Mouse (Mus musculus) ES-Bruce4 (cell line): ENCODE data around the gene C2cd4b. TPM values are rescaled to one million over a fixed set of nuclear protein-coding genes. Genes with fewer than 3 reads are reported as not detected.

Experiments
- H3K27ac ChIP-seq: 2 replicates; pipeline ENCODE4 v1.5.1; 2012; ENCODE audit warnings: low read length, inconsistent platforms; ENCODE audit not compliant: insufficient read depth
- H3K27me3 ChIP-seq: 2 replicates; pipeline ENCODE4 v1.6.1; 2012; ENCODE audit warnings: mild to moderate bottlenecking, low read length, inconsistent platforms; ENCODE audit not compliant: control insufficient read depth, poor library complexity, insufficient read depth, severe bottlenecking
- H3K36me3 ChIP-seq: 2 replicates; pipeline ENCODE4 v1.6.1; 2012; ENCODE audit warnings: inconsistent platforms, mild to moderate bottlenecking, low read length, moderate library complexity; ENCODE audit not compliant: control insufficient read depth, poor library complexity, insufficient read depth, severe bottlenecking
- H3K4me1 ChIP-seq: one replicate; pipeline ENCODE4 v1.8.1; 2011; ENCODE audit warnings: low read length; ENCODE audit not compliant: control insufficient read depth, insufficient read depth
- H3K4me3 ChIP-seq: 2 replicates; pipeline ENCODE4 v1.5.1; 2011; ENCODE audit warnings: low read depth, mild to moderate bottlenecking, low read length
- H3K9ac ChIP-seq: 2 replicates; pipeline ENCODE4 v1.6.1; 2012; ENCODE audit warnings: low read depth, mild to moderate bottlenecking, inconsistent platforms; ENCODE audit not compliant: poor library complexity, severe bottlenecking
- H3K9me3 ChIP-seq: replicated peaks from 2 replicates; pipeline ENCODE4 v1.6.1; 2012; ENCODE audit warnings: mild to moderate bottlenecking, low read length, inconsistent platforms; ENCODE audit not compliant: control insufficient read depth, poor library complexity, insufficient read depth, severe bottlenecking
- CTCF ChIP-seq: IDR thresholded peaks from one replicate; pipeline ENCODE4 v1.8.1; 2011; ENCODE audit warnings: low read depth, low read length
- EP300 ChIP-seq: IDR thresholded peaks from 2 replicates; pipeline ENCODE4 v1.6.1; 2011; ENCODE audit warnings: low read depth, low read length; ENCODE audit not compliant: insufficient read depth
- POLR2A ChIP-seq: IDR thresholded peaks from one replicate; pipeline ENCODE4 v1.8.1; 2011; ENCODE audit warnings: low read length; ENCODE audit not compliant: insufficient read depth
- polyA plus RNA-seq: library from polyadenylated mRNA; stranded (reverse); fragments of >200 nt; gene quantifications from 2 replicates; pipeline ENCODE4 v1.2.4, GENCODE M21; 2011; ENCODE audit warnings: low read depth; ENCODE audit not compliant: missing spikeins, insufficient read depth, insufficient read length

The C2cd4b gene
- polyA plus RNA-seq, 1 experiment: not detected

DNA sequence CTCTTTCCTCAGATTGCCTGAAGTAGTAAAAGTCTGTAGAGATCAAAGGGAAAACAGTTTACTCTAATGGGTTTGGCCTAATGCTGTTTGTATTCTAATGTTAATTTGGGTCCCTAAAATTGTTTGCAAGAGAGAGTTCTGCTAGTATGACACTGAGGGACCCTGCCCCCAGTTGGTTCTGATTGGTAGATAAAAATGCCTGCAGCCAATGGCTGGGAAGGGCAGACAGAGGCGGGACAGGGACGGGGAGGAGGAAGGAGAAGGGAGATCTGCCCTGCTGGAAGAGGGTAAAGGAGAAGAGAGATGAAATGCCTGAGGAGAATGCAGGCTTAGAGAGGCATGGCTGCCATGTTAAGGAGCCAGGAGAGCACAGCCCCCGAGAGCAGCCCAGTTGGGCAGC, 7.7 kb downstream of the C2cd4b start:
- H3K27me3 ChIP-seq: no peaks in the 10 kb centered on the region
- no peak overlapping the region for H3K9ac ChIP-seq
- TF ChIP-seq EP300 (no peak), CTCF (no peak), POLR2A (no peak)
- H3K4me1 ChIP-seq: no peaks in the 10 kb centered on the region
- peaks cover 8% of the 10 kb centered on the region for H3K9me3 ChIP-seq
- no peaks in the 10 kb centered on the region for H3K36me3 ChIP-seq
- H3K4me3 ChIP-seq: no peak overlapping the region
- no peak overlapping the region for H3K27ac ChIP-seq

DNA sequence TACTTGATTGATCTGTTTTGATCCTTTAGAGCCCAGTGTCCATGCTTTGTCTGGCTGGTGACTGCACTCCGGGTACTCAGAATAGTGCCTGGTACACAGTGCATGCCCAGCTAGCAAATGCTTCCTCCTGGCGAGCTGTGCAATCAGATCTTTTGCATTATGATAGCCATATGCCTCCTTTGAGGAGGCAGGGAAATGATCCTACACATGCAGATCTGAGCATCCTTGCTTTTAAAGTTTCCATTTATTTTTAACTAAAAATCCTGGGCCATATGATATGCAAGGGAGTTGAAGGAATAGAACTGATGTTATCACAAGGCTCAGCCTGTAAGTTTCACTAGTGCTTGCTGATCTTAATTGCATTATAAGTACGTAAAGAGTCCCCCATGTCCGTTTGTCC, 9.6 kb downstream of the C2cd4b start:
- Histone ChIP-seq H3K4me3 (no peak overlapping the region), H3K27me3 (no peaks in the 10 kb centered on the region), H3K4me1 (no peaks in the 10 kb centered on the region), H3K9me3 (no peaks in the 10 kb centered on the region), H3K36me3 (no peaks in the 10 kb centered on the region), H3K9ac (no peak overlapping the region), H3K27ac (no peak overlapping the region)
- TF ChIP-seq CTCF (no peak), POLR2A (no peak), EP300 (no peak)

DNA sequence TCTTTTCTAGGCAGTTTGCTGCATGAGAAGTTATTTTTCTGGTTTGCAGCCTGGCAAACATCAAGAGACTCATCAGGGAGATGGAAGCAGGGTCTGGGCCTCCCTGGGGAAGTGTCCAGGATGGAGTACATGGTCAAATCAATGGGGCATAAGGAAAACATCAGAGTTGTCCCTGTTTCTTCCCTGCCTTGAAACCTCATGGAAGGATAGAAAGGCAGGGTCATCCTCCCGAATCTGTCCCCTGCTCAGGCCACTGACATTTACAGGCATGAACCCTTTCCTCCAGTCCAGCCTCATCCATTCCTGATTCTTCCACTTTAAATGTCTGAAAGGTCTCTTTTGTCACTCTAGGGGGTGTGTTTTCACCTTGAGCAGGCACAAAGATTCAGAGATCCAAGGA, 10.2 kb downstream of the C2cd4b start:
- H3K27ac ChIP-seq: no peak overlapping the region
- no peak for TF ChIP-seq EP300
- no peak for TF ChIP-seq CTCF
- TF ChIP-seq POLR2A: no peak
- H3K9me3 ChIP-seq: no peaks in the 10 kb centered on the region
- no peak overlapping the region for H3K4me3 ChIP-seq
- H3K9ac ChIP-seq: no peak overlapping the region
- no peaks in the 10 kb centered on the region for H3K36me3 ChIP-seq
- no peaks in the 10 kb centered on the region for H3K27me3 ChIP-seq
- H3K4me1 ChIP-seq: no peaks in the 10 kb centered on the region

DNA sequence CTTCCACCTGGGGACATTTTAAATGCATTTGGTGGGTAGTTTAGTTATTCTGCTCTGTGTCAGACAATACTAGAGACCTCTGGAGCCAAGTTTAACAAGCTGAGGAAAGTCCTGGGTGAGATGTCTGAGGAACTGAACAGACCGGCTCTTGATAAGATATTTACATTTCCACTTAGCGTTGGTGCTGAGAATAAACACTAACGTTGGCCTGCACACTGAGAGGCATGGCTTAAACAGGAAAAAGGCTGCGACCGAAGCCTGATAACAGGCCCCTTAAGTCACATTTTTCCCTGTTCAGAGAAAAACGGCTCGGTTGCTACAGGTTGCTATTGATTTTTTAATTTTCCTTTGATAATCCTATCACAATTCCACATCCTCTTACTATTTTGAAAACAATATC, 12.1 kb downstream of the C2cd4b start:
- no peak overlapping the region for H3K27ac ChIP-seq
- no peak for TF ChIP-seq EP300
- no peak for TF ChIP-seq CTCF
- TF ChIP-seq POLR2A: no peak
- no peaks in the 10 kb centered on the region for H3K9me3 ChIP-seq
- H3K9ac ChIP-seq: no peak overlapping the region
- no peaks in the 10 kb centered on the region for H3K27me3 ChIP-seq
- H3K4me3 ChIP-seq: no peak overlapping the region
- H3K4me1 ChIP-seq: no peaks in the 10 kb centered on the region
- H3K36me3 ChIP-seq: no peaks in the 10 kb centered on the region

DNA sequence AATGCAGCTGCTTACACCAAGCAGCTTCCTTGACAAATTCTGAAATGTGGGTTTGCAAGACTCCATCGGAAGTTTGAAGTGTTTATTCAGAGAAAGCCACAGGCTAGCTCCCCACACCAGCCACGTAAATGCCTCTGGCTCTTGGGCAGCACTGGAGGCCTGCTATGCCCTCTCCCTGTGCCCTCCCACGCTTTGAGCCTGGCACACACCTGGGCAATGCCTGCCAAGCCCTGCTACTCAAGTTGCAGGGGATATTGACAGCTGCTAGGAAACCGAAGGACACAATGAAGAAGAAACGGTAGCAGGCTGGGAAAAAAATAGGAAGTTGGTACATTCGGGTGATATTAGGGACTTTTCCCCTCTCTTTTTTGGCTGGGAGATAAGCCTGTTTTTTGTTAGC, 15.0 kb downstream of the C2cd4b start:
- Histone ChIP-seq H3K4me1 (no peaks in the 10 kb centered on the region), H3K27ac (no peak overlapping the region), H3K27me3 (no peaks in the 10 kb centered on the region), H3K9me3 (no peaks in the 10 kb centered on the region), H3K4me3 (no peak overlapping the region), H3K36me3 (no peaks in the 10 kb centered on the region), H3K9ac (no peak overlapping the region)
- no peak for TF ChIP-seq CTCF
- TF ChIP-seq EP300: no peak

DNA sequence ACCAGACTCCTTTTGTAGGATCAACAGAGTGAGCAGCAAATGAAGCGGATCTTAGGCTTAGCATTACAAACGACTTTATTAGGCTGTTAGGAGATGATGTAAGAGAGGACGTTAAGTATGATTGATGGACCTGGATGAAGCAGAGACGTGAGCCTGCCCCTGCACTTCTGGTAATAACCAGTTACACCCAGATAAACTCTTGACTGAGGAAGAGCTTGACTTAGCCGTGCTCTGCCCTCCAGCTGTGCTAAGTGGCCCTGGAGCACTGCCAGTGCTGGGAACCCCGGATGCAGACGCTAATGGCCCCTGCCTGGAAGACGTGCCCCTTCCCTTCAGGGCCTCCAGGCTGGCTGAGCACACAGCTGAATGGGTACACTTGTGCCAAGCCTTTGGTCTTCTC, 19.3 kb downstream of the C2cd4b start:
- no peak overlapping the region for H3K27ac ChIP-seq
- no peaks in the 10 kb centered on the region for H3K4me1 ChIP-seq
- H3K36me3 ChIP-seq: no peaks in the 10 kb centered on the region
- no peak overlapping the region for H3K4me3 ChIP-seq
- H3K9ac ChIP-seq: no peak overlapping the region
- H3K27me3 ChIP-seq: no peaks in the 10 kb centered on the region
- no peaks in the 10 kb centered on the region for H3K9me3 ChIP-seq
- no peak for TF ChIP-seq POLR2A
- TF ChIP-seq EP300: no peak
- no peak for TF ChIP-seq CTCF
